Mouse (Mus musculus): ENCODE measurements around the gene Usp48.

Gene Usp48

DNA sequence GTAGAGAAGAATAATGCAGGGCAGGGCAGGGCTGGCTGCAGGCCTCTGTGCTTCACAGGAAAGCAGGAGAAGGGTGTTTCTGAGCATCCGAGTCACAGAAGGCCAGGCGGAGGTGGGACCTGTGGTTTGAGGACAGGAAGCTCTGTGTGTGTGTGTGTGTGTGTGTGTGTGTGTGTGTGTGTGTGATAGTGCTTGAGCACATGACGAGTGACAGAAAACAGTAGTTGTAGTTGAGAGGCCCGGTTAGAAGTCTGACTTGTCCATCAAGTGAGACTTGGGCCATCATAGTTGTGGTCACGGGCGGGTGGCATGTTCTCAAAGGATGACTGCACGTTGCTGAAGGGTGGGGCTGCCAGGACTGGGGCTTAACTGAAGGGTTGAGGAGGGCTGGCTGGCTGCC, 16.1 kb downstream of the Usp48 start:
- DNase-seq (ENCODE audit: low spot score): peak; percentile 11

DNA sequence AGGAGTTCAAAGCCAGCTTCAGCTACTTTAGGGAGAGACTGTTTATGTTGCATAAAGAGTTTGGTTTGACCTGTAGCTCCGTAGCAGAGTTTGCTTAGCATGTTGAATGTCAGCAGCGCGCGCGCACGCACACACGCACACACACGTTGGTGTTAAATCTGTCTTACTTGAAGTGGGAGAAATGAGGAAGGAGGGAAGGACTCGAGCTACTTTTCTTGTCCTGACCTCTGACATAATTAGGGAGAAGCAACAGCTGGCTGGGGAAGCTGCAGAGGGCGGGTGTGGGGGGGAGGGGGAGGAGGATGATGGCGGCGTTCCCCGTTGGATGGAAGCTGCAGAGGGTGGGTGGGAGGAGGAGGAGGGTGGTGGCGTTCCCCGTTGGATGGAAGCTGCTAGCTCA, 16.7 kb downstream of the Usp48 start:
- no peak for DNase-seq (ENCODE audit: low spot score)

DNA sequence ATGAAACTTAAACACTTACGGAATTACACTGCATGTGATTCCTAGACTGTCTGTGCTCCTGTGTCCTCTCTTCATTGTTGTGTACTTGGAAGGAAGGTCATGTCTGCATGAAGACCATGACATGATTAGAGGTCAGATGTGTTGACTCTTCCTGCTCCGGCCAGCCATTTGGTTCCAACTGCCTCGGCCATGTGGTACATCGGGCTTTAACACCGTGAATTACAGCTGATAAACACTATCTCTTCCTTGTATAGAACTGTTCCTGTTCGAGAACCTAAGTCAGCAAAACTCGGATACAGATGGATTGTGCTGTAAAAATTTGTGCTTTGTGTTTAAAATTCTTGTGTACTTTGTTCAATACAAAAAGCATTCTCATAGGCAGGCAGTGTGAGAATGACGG, 29.3 kb downstream of the Usp48 start:
- no peak for DNase-seq (ENCODE audit: low spot score)

DNA sequence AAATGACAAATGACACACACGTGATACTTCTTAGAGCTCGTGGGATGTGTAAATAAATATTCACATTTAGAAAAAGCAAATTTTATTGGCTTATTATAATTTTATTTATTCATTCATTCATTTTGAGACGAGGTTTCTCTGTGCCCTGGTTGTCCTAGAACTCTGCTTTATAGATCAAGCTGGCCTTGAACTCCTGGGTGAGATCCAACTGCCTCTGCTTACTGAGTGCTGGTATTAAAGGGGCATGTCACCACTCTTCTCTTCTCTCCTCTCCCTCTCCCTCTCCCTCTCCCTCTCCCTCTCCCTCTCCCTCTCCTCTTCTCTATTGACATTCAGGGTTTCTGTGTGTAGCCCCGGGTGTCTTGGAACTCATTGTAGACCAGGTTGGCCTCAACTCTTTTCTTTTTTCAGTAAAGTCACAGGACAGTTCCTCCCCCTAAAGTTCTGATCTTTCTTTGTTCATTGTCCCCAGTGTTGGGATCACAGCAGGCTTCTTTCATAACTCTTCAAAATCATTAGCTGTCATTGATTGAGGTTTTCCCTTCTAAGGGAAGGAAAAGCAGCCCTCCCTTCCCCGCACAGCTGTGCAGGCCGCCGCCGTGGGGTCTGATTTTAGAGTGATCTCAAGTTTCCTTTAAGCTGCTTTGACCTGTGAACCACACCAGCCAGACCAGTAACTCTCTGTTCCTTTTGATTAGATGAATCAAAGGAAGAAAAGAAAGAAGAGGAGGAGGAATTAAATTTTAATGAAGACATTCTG, 34.1 kb downstream of the Usp48 start:
- DNase-seq (ENCODE audit: low spot score): no peak

DNA sequence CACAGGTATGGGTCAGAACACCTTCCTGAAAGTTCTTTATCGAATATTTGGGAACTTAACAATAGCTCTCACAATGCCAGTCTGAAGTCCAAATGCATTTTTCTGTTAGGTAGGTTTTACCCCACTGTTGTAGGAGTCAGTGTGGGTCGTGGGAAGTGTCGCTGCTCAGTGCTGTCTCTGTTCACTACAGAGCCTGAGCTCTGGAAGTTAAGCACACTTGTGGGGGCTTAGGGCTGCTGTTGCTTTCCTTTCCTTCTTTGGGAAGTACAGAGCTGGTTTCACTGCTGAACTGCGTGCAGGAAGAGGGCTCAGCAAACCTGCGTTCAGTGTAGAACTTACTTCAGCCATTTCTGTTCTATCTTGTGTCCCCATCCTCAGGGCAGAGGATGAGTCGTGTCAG, 34.8 kb downstream of the Usp48 start:
- DNase-seq (ENCODE audit: low spot score): no peak

DNA sequence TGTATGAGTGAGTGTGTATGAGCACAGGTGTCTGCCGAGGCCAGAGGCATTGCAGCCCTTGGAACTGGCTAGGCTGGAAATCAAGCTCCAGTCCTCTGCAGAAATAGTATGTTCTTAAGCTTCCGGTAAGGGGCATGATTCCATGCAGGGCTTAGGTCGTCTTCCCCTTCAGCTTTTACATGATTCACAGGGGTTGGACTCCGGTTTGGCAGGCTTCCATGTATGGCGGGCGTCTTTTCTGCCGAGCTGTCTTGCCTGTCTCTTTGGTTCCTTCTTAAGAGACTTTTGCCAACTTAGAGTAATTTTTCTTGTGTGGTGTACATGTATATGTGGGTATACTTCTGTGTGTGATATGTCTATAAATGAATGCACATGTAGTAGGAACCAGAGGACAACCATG, 35.8 kb downstream of the Usp48 start:
- DNase-seq (ENCODE audit: low spot score): peak; percentile 33

DNA sequence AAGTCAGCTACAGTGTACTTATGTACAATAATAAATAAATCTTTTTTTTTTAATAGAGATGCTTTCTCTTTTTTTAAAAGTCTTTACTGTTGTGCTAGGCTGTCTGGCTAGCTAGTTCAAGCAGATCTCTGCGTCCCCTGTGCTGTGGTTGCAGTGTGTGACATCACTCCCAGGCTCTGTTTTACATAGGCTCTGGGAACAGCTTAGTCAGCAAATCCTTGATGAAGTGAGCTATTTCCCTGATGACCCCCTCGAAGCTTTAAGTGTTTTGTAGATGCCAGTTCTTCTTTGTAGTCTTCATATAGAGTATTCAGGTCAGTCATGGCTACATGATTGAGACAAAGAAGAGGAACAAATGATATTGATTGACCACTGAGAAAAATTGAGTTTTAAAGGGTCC, 36.6 kb downstream of the Usp48 start:
- DNase-seq (ENCODE audit: low spot score): no peak

DNA sequence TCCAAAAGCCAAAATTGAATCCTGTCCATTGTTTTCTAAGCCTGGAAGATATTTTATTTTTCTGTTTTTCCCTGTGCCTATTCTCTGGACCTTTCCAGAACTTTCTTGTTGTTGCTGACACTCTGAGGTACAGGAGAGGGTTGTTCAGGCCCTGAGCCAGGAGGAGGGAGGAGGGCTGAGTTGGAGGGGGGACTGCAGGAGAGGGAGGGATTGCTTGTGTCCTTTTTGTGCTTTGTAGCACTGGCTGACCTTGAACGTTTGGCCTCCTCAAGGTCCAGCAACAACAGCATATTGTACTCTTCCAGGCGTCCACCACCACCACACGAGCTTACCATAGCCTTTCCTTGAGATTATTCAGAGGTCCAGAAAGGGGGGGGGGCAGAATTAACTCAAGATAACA, 38.0 kb downstream of the Usp48 start:
- no peak for DNase-seq (ENCODE audit: low spot score)

DNA sequence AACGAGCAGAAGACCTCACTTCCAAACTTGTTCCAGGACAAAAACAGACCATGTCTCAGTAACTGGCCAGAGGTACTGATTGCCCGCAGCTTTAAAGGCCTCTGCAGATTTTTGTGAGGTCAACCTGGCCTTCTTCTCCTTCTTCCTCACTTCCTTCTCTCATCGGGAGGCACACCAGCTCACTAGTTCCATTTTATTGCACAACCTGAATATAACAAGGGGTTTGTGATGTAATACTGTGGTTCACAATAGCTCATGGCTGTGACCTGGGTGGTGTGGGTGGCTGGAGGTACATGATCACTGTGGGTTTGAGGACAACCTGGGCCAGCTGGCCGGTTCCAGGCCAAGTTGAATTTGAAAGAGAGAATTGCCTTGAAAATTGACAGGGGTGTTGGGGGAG, 39.8 kb downstream of the Usp48 start:
- DNase-seq (ENCODE audit: low spot score): no peak

DNA sequence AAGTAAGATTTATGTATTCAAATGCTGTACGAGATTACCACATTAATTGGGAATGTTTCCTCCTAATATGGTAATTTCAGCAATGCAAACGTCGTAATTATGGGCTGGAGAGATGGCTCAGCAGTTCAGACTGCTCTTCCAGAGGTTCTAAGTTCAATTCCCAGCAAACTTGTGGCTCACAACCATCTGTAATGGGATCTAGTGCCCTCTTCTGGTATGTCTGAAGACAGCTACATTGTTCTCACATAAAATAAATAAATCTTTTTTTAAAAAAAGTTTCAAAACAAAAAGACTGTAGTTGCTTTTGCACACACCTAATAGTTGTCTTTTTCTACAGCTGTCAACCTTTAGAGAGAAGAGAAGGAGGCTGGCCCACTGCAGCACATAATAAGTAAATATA, 43.0 kb downstream of the Usp48 start:
- no peak for DNase-seq (ENCODE audit: low spot score)

DNA sequence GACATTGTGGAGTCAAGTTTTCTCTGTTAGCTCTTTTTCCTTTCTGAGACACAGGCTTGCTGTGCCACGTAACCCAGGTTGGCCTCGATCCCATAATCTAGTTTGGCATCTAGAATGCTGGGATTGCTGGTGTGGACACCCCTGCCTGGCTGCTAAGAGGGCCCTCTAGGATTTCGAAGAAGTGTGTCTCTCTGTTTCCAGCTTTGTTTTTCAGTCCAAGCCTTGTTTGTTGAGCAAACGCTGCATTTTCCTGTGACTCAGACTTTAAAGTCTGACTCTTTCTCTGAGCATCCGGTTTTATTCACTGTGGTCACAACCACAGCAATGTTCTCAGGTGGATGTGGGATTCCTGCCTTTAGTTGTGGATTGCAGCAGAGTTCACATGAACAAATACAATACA, 48.0 kb downstream of the Usp48 start:
- no peak for DNase-seq (ENCODE audit: low spot score)

DNA sequence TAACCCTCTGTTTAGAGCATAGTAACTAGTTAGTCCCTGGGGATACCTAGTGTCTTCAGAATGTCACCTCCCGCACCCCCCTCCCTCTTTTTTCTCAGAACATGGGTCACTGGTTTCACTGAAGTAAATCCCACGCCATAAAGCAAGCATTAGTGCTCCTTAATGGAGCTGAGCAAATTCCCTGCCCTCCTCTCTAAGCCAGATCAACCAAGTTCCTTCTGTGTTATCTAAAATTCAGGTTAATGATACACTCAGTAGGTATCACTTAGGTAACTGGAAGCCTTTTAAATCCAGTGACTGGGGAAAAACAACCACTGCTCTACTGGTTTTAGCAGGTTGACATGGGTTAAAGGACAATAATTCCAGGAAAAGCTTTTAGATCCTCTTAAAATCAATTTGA, 48.5 kb downstream of the Usp48 start:
- no peak for DNase-seq (ENCODE audit: low spot score)

DNA sequence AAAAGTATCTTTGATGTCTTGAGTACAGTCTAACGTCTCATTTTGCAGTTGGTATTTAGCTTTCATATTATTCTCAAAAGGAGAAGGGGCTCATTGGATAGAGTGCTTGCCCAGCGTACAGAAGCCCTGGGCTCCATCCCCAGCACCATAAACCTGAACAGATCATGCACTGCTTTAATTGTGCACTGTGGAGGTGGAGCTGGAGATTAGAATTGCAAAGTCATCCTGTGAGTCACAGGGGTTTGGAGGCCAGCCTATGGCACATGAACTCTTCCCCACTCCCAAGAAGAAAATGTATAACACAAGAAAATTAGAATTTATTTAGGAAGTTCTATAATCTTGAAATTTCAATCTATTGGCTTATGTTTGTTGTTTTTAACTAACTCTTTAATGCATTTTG, 49.9 kb downstream of the Usp48 start:
- no peak for DNase-seq (ENCODE audit: low spot score)

DNA sequence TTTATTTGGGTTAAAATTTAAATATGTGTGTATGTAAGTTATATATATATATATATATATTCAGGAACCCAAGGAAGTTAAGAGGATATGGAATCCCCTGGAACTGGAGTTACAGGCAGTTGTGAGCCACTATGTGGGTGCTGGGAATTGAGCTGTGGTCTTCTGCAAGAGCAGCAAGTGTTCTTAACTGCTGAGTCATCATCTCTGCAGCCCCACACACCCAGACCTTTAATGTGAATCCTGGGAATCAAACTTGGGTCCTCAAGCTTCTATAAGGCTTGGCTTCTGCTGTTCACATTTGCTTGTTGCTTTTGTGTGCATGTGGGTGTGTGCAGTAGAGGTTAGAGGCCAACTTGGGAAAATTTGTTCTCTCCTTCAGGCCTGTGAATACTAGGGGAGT, 52.7 kb downstream of the Usp48 start:
- no peak for DNase-seq (ENCODE audit: low spot score)

DNA sequence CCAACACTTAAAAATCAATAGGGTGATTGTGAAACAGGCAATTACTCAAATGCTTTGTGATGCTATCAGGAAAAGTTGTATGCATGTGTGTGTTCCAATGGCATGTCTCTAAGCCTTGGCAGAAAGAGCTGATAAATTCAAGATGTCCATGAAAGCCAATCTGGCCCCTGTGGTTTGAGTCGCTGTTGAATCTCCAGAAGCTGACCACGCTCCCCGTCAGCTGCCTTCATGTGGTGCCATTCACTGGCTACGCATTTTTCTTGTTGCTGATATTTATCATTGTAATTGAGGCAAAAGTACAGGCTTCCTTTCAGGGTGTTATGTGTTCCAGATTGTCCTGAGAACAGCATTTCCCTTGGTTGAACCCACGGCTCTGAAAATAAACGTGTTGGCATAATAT, 54.1 kb downstream of the Usp48 start:
- no peak for DNase-seq (ENCODE audit: low spot score)

DNA sequence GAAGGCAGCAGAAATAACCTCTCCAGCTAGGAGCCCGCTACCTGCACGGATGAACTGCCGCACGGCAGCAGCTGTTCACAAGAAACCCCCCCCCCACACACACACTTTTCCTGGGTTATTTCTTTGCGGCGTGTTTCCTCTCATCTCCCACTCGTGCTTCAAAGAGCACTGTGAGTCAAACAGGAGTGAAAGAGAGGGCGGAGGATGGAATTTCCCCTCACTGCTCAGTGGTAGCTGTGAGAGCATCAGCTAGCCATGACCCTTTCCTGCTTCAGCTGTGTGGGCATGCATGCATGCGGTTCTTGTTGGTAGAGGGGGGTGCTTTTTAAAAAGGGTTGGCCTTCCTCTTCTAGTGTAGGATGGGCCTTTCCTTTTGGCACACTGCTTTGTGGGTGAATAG, 54.7 kb downstream of the Usp48 start:
- no peak for DNase-seq (ENCODE audit: low spot score)

DNA sequence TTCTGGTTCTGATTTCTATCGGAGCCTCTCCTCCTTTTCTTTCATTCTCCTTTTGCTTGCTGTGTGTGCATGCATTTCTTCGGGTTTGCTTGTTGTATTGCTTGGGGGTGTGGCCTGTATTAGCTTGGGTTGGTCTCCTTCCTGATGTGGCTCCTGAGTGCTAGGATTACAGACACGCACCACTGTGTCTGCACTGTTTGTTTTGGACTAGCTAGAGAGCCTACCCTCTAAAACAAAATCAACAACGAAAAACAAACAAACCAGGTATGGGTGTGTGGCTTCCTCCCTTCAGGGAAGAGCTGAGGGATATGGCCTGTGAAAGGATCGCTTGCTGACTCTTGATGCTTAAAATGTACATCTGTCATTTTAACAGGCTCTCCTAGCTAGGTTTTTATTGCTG, 57.4 kb downstream of the Usp48 start:
- no peak for DNase-seq (ENCODE audit: low spot score)

DNA sequence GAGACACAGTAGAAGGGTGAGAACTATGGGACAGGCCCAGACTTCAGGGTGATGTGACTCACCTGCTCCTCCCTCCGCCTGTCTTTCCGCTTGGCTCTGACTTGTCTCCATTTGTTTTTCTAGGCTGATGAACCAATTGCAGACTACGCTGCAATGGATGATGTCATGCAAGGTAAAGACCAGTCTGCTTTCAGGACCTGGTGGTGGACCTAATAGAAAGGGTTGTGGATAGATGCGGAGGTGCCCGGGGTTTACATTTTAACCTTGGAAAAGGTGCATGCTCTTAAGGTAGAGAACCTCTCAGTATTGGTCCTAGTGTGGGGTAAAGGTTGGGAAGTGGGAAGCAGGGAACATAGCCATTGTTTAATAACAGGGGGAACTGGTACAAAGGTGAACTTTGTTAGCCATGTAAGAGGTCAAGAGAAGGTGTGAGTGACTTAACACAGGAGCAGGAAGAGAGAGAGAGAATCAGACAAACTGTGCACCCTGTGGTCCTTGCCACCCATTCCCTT, 59.3 kb downstream of the Usp48 start:
- no peak for DNase-seq (ENCODE audit: low spot score)

DNA sequence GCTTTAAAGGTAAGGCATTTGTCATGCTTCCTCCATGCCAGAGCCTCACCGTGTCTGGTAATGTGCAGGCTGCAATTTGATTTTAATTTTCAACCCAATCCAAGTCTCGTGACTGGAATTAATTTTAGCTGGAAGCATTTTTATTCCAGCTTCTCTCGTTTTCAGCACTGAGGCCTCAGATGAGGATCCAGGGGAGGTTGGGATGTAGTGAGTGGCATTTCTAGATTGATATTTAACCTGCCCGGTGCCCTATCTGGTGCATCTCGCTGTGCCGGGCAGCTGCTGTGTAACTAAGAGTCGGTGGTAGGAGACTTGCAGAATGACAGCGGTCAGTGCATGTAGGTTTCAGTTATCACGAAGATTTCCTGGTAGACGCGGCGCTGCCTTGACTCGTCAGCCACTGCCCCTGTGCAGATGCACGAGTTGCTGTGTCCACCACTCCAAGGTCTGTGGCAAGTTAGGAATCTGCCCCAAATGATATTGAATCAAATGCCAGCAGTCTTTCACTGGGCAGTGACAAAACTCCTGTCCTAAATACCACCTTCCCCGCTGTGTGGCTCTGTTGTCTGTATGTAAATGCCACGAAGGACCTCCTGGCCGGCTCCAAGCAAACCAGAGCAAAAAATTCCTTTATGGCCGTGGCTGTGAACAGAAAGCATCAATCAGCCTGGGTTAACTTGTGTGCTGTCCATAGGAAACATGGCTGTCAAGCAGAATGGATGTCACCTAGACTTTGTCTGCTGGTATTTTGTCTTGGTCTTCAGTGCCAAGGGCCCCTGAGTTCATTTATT, 61.9 kb downstream of the Usp48 start:
- no peak for DNase-seq (ENCODE audit: low spot score)

DNA sequence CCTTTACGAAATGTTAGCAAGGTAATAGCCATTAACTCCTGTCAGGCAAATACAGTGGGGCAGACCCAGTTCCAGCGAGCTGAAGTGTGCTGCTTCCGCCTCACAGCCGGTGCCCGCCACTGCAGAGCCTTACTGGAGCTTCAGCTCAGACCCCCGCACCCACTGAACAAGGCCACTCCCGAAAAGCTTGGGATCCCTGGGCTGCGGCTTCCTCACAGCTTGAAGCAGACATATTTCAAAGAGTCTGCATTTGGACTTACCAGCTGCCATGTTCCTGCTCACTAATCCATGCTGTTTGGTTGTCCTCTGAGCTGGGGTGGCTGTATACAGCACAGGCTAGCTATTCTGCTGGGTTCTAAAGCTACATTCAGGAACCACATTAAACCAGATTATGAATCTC, 64.1 kb downstream of the Usp48 start:
- DNase-seq (ENCODE audit: low spot score): no peak

DNA sequence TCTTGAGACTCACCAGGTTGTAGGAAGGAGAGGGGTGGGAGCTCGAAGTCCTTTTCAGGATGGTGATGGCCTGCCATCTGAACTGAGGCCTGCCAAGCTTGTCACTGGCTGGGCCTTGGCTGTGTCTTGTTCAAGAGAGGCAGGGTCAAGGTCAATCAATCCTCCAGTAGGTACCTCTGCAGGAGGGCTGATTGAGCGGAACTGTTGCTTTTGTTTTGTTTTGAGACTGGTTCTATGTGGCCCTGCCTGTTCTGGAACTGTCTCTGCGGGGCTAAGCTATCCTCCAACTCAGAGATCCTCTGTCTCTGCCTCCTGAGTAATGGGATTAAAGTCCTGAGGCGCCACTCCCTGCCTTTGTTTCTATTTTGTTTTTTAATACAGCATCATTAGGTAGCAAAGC, 66.0 kb downstream of the Usp48 start:
- no peak for DNase-seq (ENCODE audit: low spot score)

DNA sequence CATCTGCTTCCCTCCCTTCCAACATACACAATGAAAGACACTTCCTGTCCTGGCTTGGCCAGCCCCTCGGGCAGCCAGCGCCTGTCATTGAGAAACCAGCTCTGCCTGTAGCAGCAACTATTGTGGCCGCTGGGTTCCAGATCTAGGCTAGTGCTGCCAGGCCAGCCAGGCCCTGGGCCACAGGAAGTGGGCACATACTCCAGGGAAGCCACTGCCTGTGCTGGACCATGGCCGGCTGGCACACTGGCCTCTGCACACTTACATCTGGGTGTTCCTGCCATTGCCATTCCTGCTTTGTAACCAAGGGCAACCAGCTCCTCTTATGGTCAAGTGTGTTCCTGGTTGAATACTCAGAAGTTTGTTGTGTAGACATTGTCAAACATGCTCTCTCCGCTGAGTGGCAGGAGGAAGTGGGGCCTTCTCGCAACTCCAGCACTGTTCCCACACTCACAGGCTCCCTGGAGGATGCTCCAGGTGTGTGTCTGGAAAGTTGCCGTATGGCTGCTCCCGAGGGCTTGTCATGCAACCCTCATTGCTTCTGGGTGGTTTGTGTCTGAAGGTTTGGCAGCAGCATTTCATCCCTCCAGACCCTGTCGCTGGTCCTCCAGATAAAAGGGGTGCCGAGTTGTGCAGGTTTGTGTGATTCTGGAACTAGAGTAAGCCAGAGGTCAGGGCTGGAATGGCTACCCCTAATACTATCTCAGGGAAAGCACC, 67.0 kb downstream of the Usp48 start:
- no peak for DNase-seq (ENCODE audit: low spot score)

DNA sequence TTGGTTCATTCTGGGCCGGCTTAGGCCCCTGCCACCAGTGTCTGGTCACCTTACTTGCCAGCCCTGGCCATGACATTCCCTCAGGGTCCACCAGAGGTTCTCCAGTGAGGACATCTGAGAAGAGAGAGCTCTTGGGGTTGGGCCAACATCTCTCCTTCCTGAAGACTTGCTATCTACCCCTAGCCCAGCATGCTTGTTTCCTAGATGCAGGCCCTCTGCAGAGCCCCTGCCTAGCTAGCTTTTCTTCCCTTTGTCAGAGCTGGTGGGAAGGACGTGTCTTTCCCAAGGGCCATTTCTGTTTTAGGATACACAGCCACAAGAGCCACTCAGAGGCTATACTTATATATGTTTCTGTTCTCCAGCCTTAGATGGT, 67.5 kb downstream of the Usp48 start:
- DNase-seq (ENCODE audit: low spot score): no peak
